Mouse (Mus musculus): ENCODE data around the gene Rnf220.

The Rnf220 gene

DNA sequence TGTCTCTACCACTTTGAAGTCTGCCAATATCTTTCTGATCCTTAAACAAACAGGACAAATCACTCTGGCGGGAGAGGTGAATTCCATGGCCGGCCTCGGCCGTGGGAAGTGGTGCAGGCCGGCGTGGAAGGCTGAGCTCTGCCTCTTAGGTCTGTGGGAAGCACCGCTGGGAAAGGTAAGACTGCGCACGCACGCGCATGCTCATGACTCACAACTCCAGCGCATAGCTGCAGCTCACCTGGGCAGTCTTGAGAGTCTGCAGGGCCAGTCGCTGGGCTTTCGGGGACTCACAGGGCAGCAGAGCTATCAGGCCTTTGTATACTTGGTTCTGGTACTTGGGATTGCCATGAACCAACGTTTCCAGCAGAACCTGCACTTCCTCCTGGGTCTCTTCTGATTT is 267.3 kb downstream of the Rnf220 start:
- DNase-seq (ENCODE audit: low spot score in 2 of 2): no peak

DNA sequence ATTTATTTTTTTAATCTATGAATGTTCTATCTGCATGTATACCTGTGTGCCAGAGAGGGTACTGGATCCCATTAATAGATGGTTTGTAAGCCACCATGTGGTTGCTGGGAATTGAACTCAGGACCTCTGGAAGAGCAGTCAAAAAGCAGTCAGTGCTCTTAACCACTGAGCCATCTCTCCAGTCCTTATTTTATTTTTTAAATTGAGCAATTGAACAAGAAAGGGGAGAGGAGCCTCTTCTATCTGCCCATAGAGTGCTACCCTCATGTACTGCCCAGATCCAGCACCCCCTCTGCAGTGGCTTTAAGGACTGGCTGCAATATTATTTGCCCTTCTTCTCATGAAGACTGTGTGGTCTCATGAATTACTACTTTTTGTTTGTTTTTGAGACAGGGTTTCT is 271.6 kb downstream of the Rnf220 start:
- no peak for DNase-seq (ENCODE audit: low spot score in 2 of 2)

GRCm38 (mm10) chr4:117224122-117224521 is 272.7 kb downstream of the Rnf220 start:
- DNase-seq (ENCODE audit: low spot score in 2 of 2): no peak

GRCm38 (mm10) chr4:117223001-117223400 is 273.9 kb downstream of the Rnf220 start:
- no peak for DNase-seq (ENCODE audit: low spot score in 2 of 2)

DNA sequence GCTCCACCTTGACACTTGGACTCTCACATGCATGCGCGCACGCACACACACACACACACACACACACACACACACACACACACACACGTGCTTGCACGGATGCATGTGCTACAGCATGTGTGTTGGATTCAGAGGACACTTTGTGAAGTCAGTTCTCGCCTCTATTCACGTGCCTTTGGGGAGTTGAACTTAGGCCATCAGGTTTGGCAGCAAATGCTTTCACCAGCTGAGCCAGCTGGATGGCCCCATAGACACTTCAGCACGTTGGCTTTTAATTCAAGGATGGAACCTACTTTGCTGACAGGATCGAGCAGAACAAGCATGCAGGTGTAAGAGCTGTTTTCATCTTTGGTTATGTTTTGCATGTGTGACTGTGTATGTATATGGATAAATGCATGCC is 275.0 kb downstream of the Rnf220 start:
- DNase-seq (ENCODE audit: low spot score in 2 of 2): no peak

Data from right cerebral cortex, adult 2 months (tissue).